Mouse (Mus musculus) midbrain, embryonic 11.5 days (tissue): ENCODE measurements around the gene Trub1. TPM values are rescaled to one million over a fixed set of nuclear protein-coding genes. Genes with fewer than 3 reads are reported as not detected.

Experiments used
- ATAC-seq: fragments of 200-750 bp; cut with Nextera tagmentation; 2 replicates; pipeline ENCODE4 v1.8.0; 2017; ENCODE audit warnings: moderate TSS enrichment, moderate library complexity; ENCODE audit not compliant: low FRiP score
- DNase-seq: peaks from one replicate; pipeline ENCODE4 v3.0.0; 2015; ENCODE audit warnings: low spot score; ENCODE audit errors: missing footprints
- H3K27ac ChIP-seq: fragments of 300-500 bp; sonication (generic); 2 replicates; pipeline ENCODE4 v1.5.1; 2014; ENCODE audit warnings: low read depth, low read length
- H3K27me3 ChIP-seq: fragments of 300-500 bp; sonication (generic); 2 replicates; pipeline ENCODE4 v1.6.1; 2014; ENCODE audit warnings: mild to moderate bottlenecking, low read length, moderate library complexity, mixed read lengths; ENCODE audit not compliant: control insufficient read depth, insufficient read depth
- H3K36me3 ChIP-seq: fragments of 300-500 bp; sonication (generic); 2 replicates; pipeline ENCODE4 v1.6.1; 2014; ENCODE audit warnings: mild to moderate bottlenecking, low read length, moderate library complexity, mixed read lengths; ENCODE audit not compliant: control insufficient read depth, insufficient read depth
- H3K4me1 ChIP-seq: fragments of 300-500 bp; sonication (generic); 2 replicates; pipeline ENCODE4 v1.6.1; 2014; ENCODE audit warnings: low read length; ENCODE audit not compliant: control insufficient read depth, insufficient read depth
- H3K4me2 ChIP-seq: fragments of 300-500 bp; sonication (generic); 2 replicates; pipeline ENCODE4 v1.6.1; 2014; ENCODE audit warnings: mild to moderate bottlenecking, moderate library complexity
- H3K4me3 ChIP-seq: fragments of 300-500 bp; sonication (generic); 2 replicates; pipeline ENCODE4 v1.5.1; 2014; ENCODE audit warnings: low read depth, low read length
- H3K9ac ChIP-seq: fragments of 300-500 bp; sonication (generic); 2 replicates; pipeline ENCODE4 v1.6.1; 2014; ENCODE audit warnings: low read length
- H3K9me3 ChIP-seq: fragments of 300-500 bp; sonication (generic); 2 replicates; pipeline ENCODE4 v1.6.1; 2016; ENCODE audit warnings: low read length; ENCODE audit not compliant: control insufficient read depth
- WGBS: fragments of 180-500 bp; shearing (Covaris S2); extraction: QIAGEN DNeasy Blood & Tissue Kit; methylation state at CpG from one replicate; pipeline ENCODE4 v1.1.7; 2014; 5-methylcytosine and 5-hydroxymethylcytosine counted together
- polyA plus RNA-seq: library from polyadenylated mRNA; unstranded; fragments of >200 nt; fragmentation: Nextera tagmentation; extraction: Ambion mirVana; gene quantifications from 2 replicates; pipeline ENCODE4 v1.2.1, GENCODE M21; 2014

Gene Trub1
- polyA plus RNA-seq, 1 experiment from 2014 or later: 16.4 TPM

- Histone ChIP-seq H3K9me3 (no peaks in the 10 kb centered on the region), H3K27ac (no peak overlapping the region), H3K9ac (no peak overlapping the region), H3K27me3 (no peaks in the 10 kb centered on the region), H3K36me3 (no peaks in the 10 kb centered on the region), H3K4me2 (no peak overlapping the region), H3K4me3 (no peak overlapping the region), H3K4me1 (no peaks in the 10 kb centered on the region)
- peak; percentile 81 for DNase-seq
- ATAC-seq: no peak
- WGBS: 81% methylated on average over 6 of the region's 6 CpGs
Observed at GRCm38 (mm10) chr19:57498884-57499410, 46.2 kb downstream of the Trub1 start.

GRCm38 (mm10) chr19:57500254-57500653, 47.5 kb downstream of the Trub1 start:
- Histone ChIP-seq H3K4me3 (no peak overlapping the region), H3K9me3 (no peaks in the 10 kb centered on the region), H3K27ac (no peak overlapping the region), H3K4me1 (no peaks in the 10 kb centered on the region; the same call in 1 of the 2 replicates), H3K4me2 (no peak overlapping the region), H3K27me3 (no peaks in the 10 kb centered on the region), H3K36me3 (no peaks in the 10 kb centered on the region), H3K9ac (no peak overlapping the region)
- peak; percentile 12 for DNase-seq
- ATAC-seq: no peak
- 94% methylated on average over 5 of the region's 5 CpGs for WGBS

GRCm38 (mm10) chr19:57503144-57503543, 50.4 kb downstream of the Trub1 start:
- Histone ChIP-seq H3K9me3 (no peaks in the 10 kb centered on the region), H3K4me3 (no peak overlapping the region), H3K27me3 (no peaks in the 10 kb centered on the region), H3K9ac (no peak overlapping the region), H3K36me3 (no peaks in the 10 kb centered on the region), H3K27ac (no peak overlapping the region), H3K4me2 (no peak overlapping the region), H3K4me1 (peaks cover 3% of the 10 kb centered on the region; the same call in 1 of the 2 replicates)
- no peak for ATAC-seq
- WGBS: 61% methylated on average over 6 of the region's 6 CpGs
- DNase-seq: peak; percentile 61

- Histone ChIP-seq H3K4me1 (peaks cover 3% of the 10 kb centered on the region; the same call in 1 of the 2 replicates), H3K27ac (no peak overlapping the region), H3K4me3 (no peak overlapping the region), H3K9ac (no peak overlapping the region), H3K36me3 (no peaks in the 10 kb centered on the region), H3K9me3 (no peaks in the 10 kb centered on the region), H3K4me2 (no peak overlapping the region), H3K27me3 (no peaks in the 10 kb centered on the region)
- DNase-seq (peak; percentile 90), ATAC-seq (peak; percentile 55; the same call in 1 of the 2 replicates)
- WGBS: 72% methylated on average over 25 of the region's 25 CpGs
Observed at GRCm38 (mm10) chr19:57505048-57505932, 52.6 kb downstream of the Trub1 start.

- no peaks in the 10 kb centered on the region for H3K9me3 ChIP-seq
- peaks cover 3% of the 10 kb centered on the region; the same call in 1 of the 2 replicates for H3K4me1 ChIP-seq
- WGBS: 65% methylated on average over 5 of the region's 5 CpGs
- no peak overlapping the region for H3K4me3 ChIP-seq
- ATAC-seq: no peak
- no peak overlapping the region for H3K9ac ChIP-seq
- H3K27ac ChIP-seq: no peak overlapping the region
- H3K27me3 ChIP-seq: no peaks in the 10 kb centered on the region
- H3K4me2 ChIP-seq: no peak overlapping the region
- no peaks in the 10 kb centered on the region for H3K36me3 ChIP-seq
- peak; percentile 76 for DNase-seq
Observed at GRCm38 (mm10) chr19:57506591-57506990, 53.9 kb downstream of the Trub1 start.

GRCm38 (mm10) chr19:57508261-57508788, 55.6 kb downstream of the Trub1 start:
- Histone ChIP-seq H3K4me3 (no peak overlapping the region), H3K36me3 (no peaks in the 10 kb centered on the region), H3K4me1 (peaks cover 3% of the 10 kb centered on the region; the same call in 1 of the 2 replicates), H3K27ac (no peak overlapping the region), H3K9me3 (no peaks in the 10 kb centered on the region), H3K27me3 (no peaks in the 10 kb centered on the region), H3K4me2 (no peak overlapping the region), H3K9ac (no peak overlapping the region)
- 87% methylated on average over 11 of the region's 11 CpGs for WGBS
- ATAC-seq (no peak), DNase-seq (no peak)

GRCm38 (mm10) chr19:57509758-57510319, 57.1 kb downstream of the Trub1 start:
- peak; percentile 61 for DNase-seq
- Histone ChIP-seq H3K36me3 (no peaks in the 10 kb centered on the region), H3K27me3 (no peaks in the 10 kb centered on the region), H3K4me2 (no peak overlapping the region), H3K27ac (no peak overlapping the region), H3K4me1 (peaks cover 3% of the 10 kb centered on the region; the same call in 1 of the 2 replicates), H3K9ac (no peak overlapping the region), H3K9me3 (no peaks in the 10 kb centered on the region), H3K4me3 (no peak overlapping the region)
- WGBS: 78% methylated on average over 14 of the region's 14 CpGs
- no peak for ATAC-seq

GRCm38 (mm10) chr19:57510836-57511235, 58.1 kb downstream of the Trub1 start:
- WGBS: 93% methylated on average over 11 of the region's 11 CpGs
- no peak overlapping the region for H3K4me3 ChIP-seq

GRCm38 (mm10) chr19:57513123-57513522, 60.4 kb downstream of the Trub1 start:
- no peaks in the 10 kb centered on the region for H3K4me1 ChIP-seq
- H3K4me3 ChIP-seq: no peak overlapping the region
- H3K27ac ChIP-seq: no peak overlapping the region
- no peaks in the 10 kb centered on the region for H3K36me3 ChIP-seq
- no peak for ATAC-seq
- no peaks in the 10 kb centered on the region for H3K27me3 ChIP-seq
- no peak overlapping the region for H3K4me2 ChIP-seq
- no peak overlapping the region for H3K9ac ChIP-seq
- peak; percentile 10 for DNase-seq
- no peaks in the 10 kb centered on the region for H3K9me3 ChIP-seq
- WGBS: 94% methylated on average over 9 of the region's 9 CpGs

More at GRCm38 (mm10) chr19:57510836-57511235, 58.1 kb downstream of the Trub1 start:
- Histone ChIP-seq H3K27ac (no peak overlapping the region), H3K27me3 (no peaks in the 10 kb centered on the region), H3K4me2 (no peak overlapping the region), H3K4me1 (no peaks in the 10 kb centered on the region; the same call in 1 of the 2 replicates), H3K9ac (no peak overlapping the region), H3K9me3 (no peaks in the 10 kb centered on the region), H3K36me3 (no peaks in the 10 kb centered on the region)
- ATAC-seq: no peak
- peak; percentile 60 for DNase-seq
